Mouse (Mus musculus) embryonic stem cell, embryonic (primary cell): ENCODE data around the gene Fgf15.

Source experiments
- CTCF ChIA-PET, 4 experiments: fragments of 300-600 bp in 2 of 4; fragments of 350-600 bp in 2 of 4; sonication (Branson Sonifier 250); formaldehyde crosslinking; loops; one replicate each; lab custom pipeline; 2022; ENCODE audit warnings: inconsistent platforms in 2 of 4; lab: Charles Lee
- POLR2A ChIA-PET, 4 experiments: fragments of 300-600 bp in 2 of 4; fragments of 350-600 bp in 2 of 4; sonication (Branson Sonifier 250); formaldehyde crosslinking; loops; one replicate each; lab custom pipeline; 2022; ENCODE audit warnings: antibody characterized with exemption in 4 of 4, inconsistent platforms in 1 of 4; lab: Charles Lee

Fgf15 gene

DNA sequence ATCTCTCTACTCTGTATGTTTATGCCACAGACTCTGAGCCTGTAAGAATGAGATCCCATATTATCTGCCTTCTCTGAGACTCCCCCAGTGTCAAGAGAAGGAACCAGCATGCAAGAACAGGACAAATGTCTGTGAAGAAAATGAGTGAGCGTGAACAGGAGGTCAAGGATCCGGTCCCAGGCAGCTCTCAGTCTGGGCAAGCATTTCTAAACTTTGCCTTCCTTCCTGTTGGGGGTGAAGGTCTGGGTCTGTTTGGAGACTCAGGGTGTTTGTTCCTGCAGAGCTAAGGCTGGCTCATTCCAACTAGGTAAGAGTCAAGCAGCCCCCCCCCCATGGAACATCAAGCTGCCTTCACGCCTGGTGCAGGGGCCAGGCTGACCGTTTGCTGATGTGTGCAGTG is 23.9 kb upstream of the Fgf15 start:
- ChIA-PET POLR2A (interaction anchor here (0.6 to 41.0 kb wide), 36 partner anchors 8 to 404 kb away, joined by 3 to 1932 read pairs (median 6); partner anchors contain the start of genes Fgf3 (in 2 of the 4), Fgf4 (in 2 of the 4) and Fadd (in 1 of the 4)), CTCF (interaction anchor here (0.6 to 2.6 kb wide), 14 partner anchors 8 to 242 kb away, joined by 3 to 14 read pairs (median 3); partner anchors contain the start of gene Fgf4 (in 1 of the 4))

DNA sequence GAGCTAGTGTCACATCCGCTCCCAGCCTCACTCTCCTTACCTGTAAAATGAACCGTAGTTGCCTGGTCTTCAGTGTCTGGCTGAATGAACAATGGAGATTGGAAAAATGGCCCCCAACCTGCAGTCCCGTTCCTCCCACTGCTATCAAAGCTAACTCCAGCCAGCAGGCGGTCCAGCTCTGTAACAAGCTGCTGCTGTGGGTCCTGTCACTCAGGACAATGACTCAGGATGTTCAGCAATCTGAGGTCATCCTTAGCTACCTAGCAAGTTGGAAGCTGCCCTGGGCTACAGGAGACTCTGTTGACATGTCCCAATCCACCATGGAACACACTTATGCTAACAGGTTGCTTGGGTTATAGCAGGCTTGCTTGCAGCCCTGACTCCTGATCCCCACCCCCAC is 23.2 kb upstream of the Fgf15 start:
- CTCF ChIA-PET = interaction anchor here (0.6 to 2.6 kb wide), 22 partner anchors 9 to 765 kb away, joined by 3 to 14 read pairs (median 3); no protein-coding TSS in a partner anchor
- POLR2A ChIA-PET = interaction anchor here (0.6 to 41.0 kb wide), 38 partner anchors 9 to 1938 kb away, joined by 3 to 1932 read pairs (median 5); partner anchors contain the start of genes Fgf3 (in 2 of the 4), Fgf4 (in 2 of the 4) and Fadd (in 1 of the 4)

DNA sequence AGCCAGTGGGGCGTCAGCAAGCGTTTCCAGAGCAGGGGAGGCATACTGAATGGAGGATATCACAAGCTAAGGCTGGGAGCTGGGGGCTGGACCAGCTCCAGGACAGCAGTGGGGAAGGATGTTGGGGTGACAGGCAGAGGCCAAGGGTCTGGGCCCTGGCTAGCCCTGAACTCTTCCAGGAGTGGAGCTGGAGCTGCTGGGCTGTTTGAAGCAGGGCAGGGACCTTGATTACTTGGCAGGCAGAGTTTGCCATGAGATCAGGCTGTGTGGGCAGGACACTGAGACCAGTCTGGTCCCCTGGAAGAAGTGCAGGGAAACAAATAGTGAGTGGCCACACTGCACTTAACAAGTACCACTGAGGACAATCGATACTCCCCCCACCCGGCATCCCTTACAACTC is 22.1 kb upstream of the Fgf15 start:
- ChIA-PET CTCF (interaction anchor here in 2 of 4 experiments (1.0 to 2.6 kb wide), 10 partner anchors 10 to 84 kb away, joined by 3 to 14 read pairs (median 4); no protein-coding TSS in a partner anchor), POLR2A (interaction anchor here (0.7 to 41.0 kb wide), 18 partner anchors 9 to 410 kb away, joined by 3 to 1932 read pairs (median 10); partner anchors contain the start of genes Fgf3 (in 2 of the 4), Fgf4 (in 2 of the 4) and Tpcn2 (in 1 of the 4))

DNA sequence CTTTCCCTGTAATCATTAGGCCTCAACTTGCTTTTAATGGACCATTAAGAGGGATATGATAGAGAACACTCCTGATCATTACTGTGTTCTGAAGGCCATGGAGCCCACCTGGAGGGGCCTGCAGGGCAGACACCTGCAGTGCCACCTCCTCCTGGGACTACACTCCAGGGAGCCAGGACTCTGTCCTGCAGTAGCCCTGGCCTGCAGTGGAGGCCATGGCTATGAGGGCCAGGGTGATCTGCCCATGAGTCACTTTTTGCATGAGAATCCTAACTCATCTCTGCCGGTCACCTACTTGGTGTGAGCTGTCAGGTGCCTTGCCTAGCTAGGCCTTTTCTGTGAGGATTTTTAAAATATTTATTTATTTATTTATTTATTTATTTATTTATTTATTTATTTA is 17.9 kb upstream of the Fgf15 start:
- ChIA-PET CTCF (interaction anchor here in 2 of 4 experiments (1.5 to 1.6 kb wide), 2 partner anchors 10 kb away, joined by 5 to 6 read pairs; no protein-coding TSS in a partner anchor), POLR2A (interaction anchor here in 2 of 4 experiments (22.7 to 41.0 kb wide), 2 partner anchors 22 to 33 kb away, joined by 447 to 1932 read pairs; partner anchors contain the start of genes Fgf4 (in 2 of the 2) and Fgf3 (in 1 of the 2))

DNA sequence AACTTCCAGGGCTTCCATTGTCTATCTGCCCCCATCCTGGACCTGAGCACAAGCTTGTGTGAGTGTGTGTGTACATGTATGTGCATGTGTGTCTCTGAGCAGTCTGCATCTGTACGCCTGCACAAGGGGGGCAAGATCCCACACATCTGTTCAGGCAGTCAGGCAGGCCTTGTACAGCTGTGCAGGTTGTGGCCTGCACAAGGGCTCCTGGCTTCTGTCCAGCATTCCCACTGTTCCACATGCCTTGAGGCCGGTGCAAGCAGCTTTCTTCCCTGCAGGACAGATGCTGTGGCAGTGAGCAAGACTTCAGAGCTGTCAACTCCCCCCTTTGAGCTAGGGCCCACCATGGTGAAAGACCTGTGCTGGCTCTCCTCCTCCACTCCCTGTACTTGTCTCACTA is 13.2 kb upstream of the Fgf15 start:
- POLR2A ChIA-PET = interaction anchor here in 3 of 4 experiments (0.5 to 41.0 kb wide), 7 partner anchors 10 to 1797 kb away, joined by 3 to 1932 read pairs (median 7); partner anchors contain the start of genes Fgf4 (in 2 of the 3) and Fgf3 (in 1 of the 3)
- CTCF ChIA-PET = interaction anchor here in 2 of 4 experiments (0.7 to 1.2 kb wide), 2 partner anchors 86 to 94 kb away, joined by 3 to 4 read pairs; no protein-coding TSS in a partner anchor

DNA sequence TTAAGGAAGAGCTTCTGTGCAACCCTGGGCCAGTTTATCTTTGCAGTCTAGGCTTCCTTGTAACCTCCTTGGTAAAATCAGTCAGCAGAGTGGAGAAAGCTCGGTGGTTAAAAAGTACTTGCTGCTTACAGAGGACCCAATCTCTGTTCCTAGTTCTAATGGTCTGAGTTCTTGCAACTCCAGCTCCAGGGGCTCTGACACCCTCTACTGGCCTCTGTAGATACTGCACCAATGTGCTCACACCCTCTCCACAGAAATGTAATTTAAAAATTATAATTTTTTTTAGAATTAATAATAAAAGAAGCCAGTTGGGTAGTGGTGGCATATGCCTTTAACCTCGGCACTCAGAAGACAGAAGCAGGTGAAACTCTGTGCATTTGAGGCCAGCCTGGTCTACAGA is 8.7 kb upstream of the Fgf15 start:
- POLR2A ChIA-PET = interaction anchor here (0.8 to 41.0 kb wide), 22 partner anchors 11 to 261 kb away, joined by 3 to 1932 read pairs (median 4); partner anchors contain the start of genes Fgf3 (in 1 of the 4), Fgf4 (in 1 of the 4) and LTO1 (in 1 of the 4)

DNA sequence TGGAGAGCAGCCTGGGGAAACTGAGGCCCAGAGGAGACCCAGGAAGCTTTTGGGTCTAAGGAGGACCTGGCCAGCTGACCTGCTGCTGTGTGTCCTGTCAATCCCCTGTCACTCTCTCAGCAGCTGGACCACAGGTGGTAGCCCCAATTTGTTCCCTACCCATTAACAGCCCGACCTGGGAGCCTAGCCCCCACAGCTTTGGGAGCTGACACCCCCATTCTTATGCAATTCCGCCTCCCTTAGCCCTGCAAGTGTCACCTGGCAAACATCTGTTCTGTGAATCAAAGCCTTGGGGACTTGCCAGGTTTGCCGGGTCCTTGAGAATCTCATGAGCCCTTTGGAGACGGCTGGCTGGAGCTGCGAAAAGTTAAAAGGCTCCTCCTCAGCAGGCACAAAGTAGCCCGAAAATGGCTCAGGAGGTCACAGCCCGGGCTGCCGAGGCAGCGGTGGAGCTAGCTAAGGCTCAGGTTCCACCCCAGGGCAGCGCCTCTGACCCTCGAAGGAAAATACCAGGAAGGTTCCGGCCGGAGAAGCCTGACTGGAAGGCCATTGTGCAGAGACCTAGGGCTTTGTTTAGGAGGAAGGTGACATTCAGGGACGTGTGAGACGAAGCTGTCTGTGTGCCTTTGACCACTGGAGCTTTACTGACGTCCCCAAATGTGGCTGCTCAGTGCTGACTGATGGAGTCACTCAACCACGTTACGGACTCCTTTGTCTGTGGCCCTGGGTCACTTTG is 7.6 kb upstream of the Fgf15 start:
- ChIA-PET CTCF (interaction anchor here (0.5 to 4.4 kb wide), 51 partner anchors 10 to 584 kb away, joined by 3 to 64 read pairs (median 5); partner anchors contain the start of genes Fgf3 (in 1 of the 4) and LTO1 (in 1 of the 4)), POLR2A (interaction anchor here (0.5 to 41.0 kb wide), 38 partner anchors 12 to 354 kb away, joined by 3 to 1932 read pairs (median 4); partner anchors contain the start of genes Fgf3 (in 2 of the 4), Fgf4 (in 1 of the 4) and LTO1 (in 1 of the 4))

More for the DNA sequence above, 8.7 kb upstream of the Fgf15 start:
- CTCF ChIA-PET = interaction anchor here (0.5 to 4.4 kb wide), 57 partner anchors 9 to 435 kb away, joined by 3 to 64 read pairs (median 4); partner anchors contain the start of genes Fgf4 (in 2 of the 4) and Fgf3 (in 1 of the 4)

DNA sequence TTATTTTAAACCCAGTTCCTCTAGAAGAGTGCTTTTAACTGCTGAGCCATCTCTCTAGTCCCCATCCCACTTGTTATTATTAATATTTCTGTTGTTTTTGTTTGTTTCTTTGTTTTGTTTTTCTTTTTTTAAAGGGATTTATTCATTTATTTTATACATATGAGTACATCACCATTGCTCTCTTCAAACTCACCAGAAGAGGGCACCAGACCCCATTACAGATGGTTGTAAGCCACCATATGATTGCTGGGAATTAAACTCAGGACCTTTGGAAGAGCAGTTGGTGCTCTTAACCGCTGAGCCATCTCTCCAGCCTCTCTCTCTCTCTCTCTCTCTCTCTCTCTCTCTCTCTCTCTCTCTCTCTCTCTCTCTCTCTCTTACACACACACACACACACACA is 5.7 kb upstream of the Fgf15 start:
- ChIA-PET POLR2A (interaction anchor here in 3 of 4 experiments (0.6 to 41.0 kb wide), 7 partner anchors 17 to 412 kb away, joined by 3 to 1932 read pairs (median 6); partner anchors contain the start of genes Fgf3 (in 1 of the 3) and Fgf4 (in 1 of the 3)), CTCF (interaction anchor here (0.5 to 4.4 kb wide), 13 partner anchors 10 to 636 kb away, joined by 3 to 64 read pairs (median 5); no protein-coding TSS in a partner anchor)

DNA sequence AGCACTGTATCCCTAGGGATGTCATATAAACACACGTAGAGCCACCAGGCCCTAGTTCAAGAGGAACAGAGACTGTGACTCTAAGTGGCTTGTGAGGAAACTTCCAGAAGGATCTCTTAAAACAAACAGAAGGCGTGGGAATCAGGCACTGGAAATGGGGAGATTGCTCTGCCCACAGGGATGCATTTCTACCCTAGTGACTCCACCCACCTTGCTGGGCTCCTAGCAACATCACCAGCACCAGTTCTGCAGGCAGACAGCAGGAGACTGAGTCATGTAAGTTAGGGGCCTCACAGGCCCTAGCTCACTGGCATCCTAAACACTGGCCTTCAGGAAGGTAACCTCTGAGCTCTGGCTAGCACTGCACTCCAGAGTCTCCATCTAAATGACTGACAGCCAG is 4.5 kb upstream of the Fgf15 start:
- POLR2A ChIA-PET = interaction anchor here in 1 of 4 experiments (1.2 to 41.0 kb wide), 2 partner anchors 46 to 106 kb away, joined by 3 to 1932 read pairs; partner anchors contain the start of genes Fgf3 and Fgf4
- CTCF ChIA-PET = interaction anchor here in 3 of 4 experiments (0.6 to 1.5 kb wide), 7 partner anchors 45 to 116 kb away, joined by 3 to 10 read pairs (median 3); no protein-coding TSS in a partner anchor

DNA sequence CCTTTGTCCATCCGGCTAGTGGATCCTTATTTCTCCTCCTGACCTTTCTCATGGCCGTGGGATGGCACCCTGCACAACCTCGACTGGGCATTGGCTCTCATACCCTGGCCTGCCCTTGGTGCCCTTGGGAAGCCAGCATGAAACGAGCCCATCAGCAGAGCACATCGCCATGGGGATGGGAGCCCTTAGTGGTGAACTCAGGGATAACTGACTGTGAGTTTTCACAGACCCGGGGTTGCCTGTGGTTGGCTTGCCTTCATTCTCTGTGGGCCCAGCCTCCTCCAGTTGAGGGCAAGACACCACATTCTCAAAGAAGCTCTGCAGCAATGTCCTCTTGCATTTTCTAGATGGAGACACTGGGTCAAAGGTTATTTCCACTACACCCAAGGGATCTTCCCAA is 4.0 kb upstream of the Fgf15 start:
- CTCF ChIA-PET = interaction anchor here in 3 of 4 experiments (0.5 to 1.5 kb wide), 9 partner anchors 46 to 223 kb away, joined by 3 to 10 read pairs (median 3); no protein-coding TSS in a partner anchor
- POLR2A ChIA-PET = interaction anchor here in 2 of 4 experiments (0.7 to 41.0 kb wide), 3 partner anchors 20 to 106 kb away, joined by 3 to 1932 read pairs (median 4); partner anchors contain the start of genes Fgf3 (in 1 of the 2) and Fgf4 (in 1 of the 2)

DNA sequence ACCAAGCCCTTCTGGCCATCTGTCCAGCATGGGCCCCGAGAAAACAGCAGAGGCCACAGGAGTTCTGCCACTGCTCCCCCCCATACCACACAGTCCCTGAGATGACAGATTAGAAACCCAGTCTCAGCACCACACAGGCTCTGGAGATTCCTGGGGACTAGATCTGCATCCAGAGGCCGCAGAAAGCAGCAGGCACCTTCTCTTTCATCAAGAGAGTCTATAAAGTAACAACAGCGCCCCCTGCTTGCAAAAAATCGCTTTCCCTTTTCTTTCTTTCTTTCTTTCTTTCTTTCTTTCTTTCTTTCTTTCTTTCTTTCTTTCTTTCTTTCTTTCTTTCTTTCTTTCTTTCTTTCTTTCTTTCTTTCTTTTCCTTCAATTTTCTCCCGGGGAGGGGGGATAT is 2.1 kb upstream of the Fgf15 start:
- ChIA-PET CTCF (interaction anchor here in 2 of 4 experiments (0.7 to 3.2 kb wide), 3 partner anchors 104 to 256 kb away, joined by 3 to 28 read pairs (median 5); no protein-coding TSS in a partner anchor), POLR2A (interaction anchor here in 2 of 4 experiments (0.6 to 0.8 kb wide), 2 partner anchors 11 to 245 kb away, joined by 3 to 8 read pairs; no protein-coding TSS in a partner anchor)

DNA sequence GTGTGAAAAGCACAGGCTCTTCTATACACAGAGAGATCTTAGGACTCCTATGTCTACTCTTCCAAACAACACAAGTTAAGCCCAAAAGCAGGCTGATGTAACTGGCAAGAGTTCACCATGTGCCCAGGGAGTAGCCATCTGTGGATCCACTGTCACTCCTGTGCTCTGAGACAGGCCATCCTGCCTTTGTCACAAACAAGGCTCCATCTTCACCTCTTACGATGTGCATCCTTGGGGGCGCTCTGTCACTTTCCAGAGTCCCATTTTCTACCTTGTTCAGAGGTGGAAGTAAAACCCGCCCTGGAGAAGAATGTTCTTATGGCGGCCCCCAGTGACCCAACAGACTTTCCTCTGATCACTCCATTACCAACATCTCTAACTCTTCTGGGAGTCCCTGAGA is 1.6 kb upstream of the Fgf15 start:
- ChIA-PET CTCF (interaction anchor here (0.6 to 3.2 kb wide), 25 partner anchors 13 to 974 kb away, joined by 3 to 28 read pairs (median 5); no protein-coding TSS in a partner anchor), POLR2A (interaction anchor here in 2 of 4 experiments (1.0 to 1.7 kb wide), 4 partner anchors 30 to 313 kb away, joined by 3 to 6 read pairs (median 3); partner anchors contain the start of gene Fadd (in 1 of the 2))

DNA sequence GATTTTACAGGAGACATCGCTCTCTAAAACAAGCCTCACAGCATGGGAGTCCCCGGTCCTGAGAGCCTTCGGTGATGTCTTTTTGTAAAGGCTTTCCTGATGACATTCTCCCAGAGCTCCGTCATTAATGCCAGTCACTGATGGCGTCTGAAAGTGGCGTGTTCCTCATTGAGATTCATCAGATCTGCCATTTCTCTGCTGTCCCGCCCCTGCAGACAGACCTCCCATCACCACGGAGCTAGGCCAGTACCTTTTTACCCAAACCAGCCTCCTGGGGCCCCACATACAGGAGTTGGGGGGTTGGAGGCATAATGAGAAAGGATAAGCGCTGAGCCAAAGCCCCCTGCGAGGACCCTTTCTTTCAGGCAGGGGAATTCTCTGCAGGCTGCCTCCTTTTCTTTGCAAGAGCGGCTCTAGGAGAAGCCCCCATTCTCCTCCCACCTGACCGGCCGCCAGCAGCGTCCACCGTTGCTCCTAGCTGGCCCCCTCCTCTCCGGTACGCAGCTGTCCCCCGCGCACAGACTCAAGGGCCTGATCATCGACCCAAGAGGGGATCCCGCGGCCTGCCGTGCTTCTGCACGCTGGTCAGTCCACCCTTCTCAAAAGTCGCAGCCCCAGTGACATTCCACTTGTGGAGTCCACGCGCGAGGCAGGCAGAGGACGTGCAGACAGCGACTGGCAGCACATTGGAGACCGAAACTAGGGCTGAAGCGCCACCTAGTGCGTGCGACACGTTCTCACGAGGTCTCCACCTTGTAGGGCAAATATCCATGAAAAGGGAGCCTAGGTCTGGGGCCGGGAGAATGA is 823 bp upstream of the Fgf15 start:
- POLR2A ChIA-PET = interaction anchor here in 3 of 4 experiments (0.6 to 1.7 kb wide), 8 partner anchors 12 to 313 kb away, joined by 3 to 6 read pairs (median 3); partner anchors contain the start of genes Fadd (in 1 of the 3) and Fgf3 (in 1 of the 3)

DNA sequence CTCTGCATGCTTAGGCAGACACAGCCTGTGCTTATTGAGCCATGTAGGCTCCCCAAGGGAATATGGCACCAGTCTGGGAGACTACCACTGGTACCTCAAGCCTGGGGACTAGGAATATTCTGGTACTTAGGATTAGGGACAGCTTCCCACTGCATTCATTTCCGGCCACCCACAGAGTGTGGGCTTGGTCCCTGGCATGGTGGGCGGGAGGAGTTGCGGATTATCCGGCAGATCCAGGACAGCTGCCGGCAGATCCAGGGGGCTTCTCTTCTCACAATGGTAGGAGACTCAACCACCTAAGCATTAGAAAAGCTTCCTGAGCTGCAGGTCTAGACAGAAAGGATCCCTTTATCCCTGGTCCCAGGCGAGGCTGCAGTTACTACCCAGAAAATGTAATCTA is 2.2 kb downstream of the Fgf15 start:
- CTCF ChIA-PET = interaction anchor here in 2 of 4 experiments (0.7 to 1.7 kb wide), 2 partner anchors 11 to 109 kb away, joined by 3 to 7 read pairs; no protein-coding TSS in a partner anchor
- POLR2A ChIA-PET = interaction anchor here in 3 of 4 experiments (0.5 to 3.9 kb wide), 8 partner anchors 10 to 65 kb away, joined by 3 to 17 read pairs (median 4); partner anchors contain the start of gene LTO1 (in 1 of the 3)

More for the DNA sequence above, 823 bp upstream of the Fgf15 start:
- CTCF ChIA-PET = interaction anchor here (0.6 to 3.2 kb wide), 33 partner anchors 11 to 975 kb away, joined by 3 to 28 read pairs (median 5); no protein-coding TSS in a partner anchor

DNA sequence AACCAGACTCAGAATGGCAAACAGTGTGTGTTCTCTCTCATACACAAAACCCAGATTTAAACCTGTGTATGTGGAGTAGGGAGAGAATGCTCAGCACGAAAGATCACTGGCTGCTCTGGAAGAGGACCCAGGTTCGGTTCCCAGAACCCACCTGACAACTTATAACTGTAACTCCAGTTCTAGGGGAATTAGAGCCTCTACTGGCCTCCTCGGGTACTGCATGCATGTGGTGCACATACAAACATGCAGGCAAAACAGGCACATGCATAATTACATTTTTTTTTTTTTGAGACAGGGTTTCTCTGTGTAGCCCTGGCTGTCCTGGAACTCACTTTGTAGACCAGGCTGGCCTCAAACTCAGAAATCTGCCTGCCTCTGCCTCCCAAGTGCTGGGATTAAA is 9.2 kb downstream of the Fgf15 start:
- ChIA-PET POLR2A (interaction anchor here in 2 of 4 experiments (0.7 to 1.6 kb wide), 3 partner anchors 11 to 34 kb away, joined by 3 to 8 read pairs (median 5); partner anchors contain the start of gene Ccnd1 (in 1 of the 2)), CTCF (interaction anchor here in 3 of 4 experiments (0.6 to 4.0 kb wide), 4 partner anchors 123 to 393 kb away, joined by 3 to 36 read pairs (median 4); partner anchors contain the start of gene Tpcn2 (in 1 of the 3))
